Mouse (Mus musculus): ENCODE measurements around the gene Hip1. TPM values are rescaled to one million over a fixed set of nuclear protein-coding genes. Genes with fewer than 3 reads are reported as not detected.

Hip1 gene
- total and polyA plus RNA-seq, 3 experiments: 0.23 to 0.75 TPM; not detected in 1

DNA sequence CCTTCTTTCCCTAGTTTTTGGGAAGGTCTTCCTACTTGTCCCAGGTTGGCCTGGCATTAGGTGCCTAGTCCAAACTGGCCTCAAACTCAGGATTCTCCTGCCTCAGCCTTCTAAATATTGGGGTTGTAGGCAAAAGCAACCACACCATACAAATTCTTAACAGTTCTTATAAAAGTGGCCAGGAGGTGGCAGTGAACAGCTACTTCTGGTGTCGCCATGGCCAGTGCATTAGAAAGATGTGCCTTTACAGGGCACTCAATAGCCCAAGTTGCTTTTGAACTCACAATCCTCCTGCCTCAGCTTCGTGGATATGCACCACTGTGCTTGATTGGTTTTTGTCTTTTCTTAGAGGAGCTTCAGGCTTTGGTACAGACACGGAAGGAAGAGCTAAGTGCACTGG is 6.0 kb upstream of the Hip1 start:
- TF ChIP-seq RAD21 (IDR thresholded peaks at IDR 0.05; ENCODE audit: low read depth, low read length): peak; percentile 61
- no peak for TF ChIP-seq ZMIZ1 (IDR thresholded peaks at IDR 0.05; ENCODE audit: low read depth, low read length)
- no peak for TF ChIP-seq TCF12 (IDR thresholded peaks at IDR 0.05; ENCODE audit: low read depth, low read length)
- TF ChIP-seq MAZ (IDR thresholded peaks at IDR 0.05; ENCODE audit: low read depth, low read length): no peak
- TF ChIP-seq MYC (IDR thresholded peaks at IDR 0.05; ENCODE audit: low read depth, low read length): no peak
- no peak for TF ChIP-seq GATA1 (IDR thresholded peaks at IDR 0.05; ENCODE audit: low read depth, low read length)
- no peak for TF ChIP-seq KAT2A (conservative IDR thresholded peaks at IDR 0.05; ENCODE audit: low read depth, low read length)
- TF ChIP-seq ZC3H11A (IDR thresholded peaks at IDR 0.05; ENCODE audit: low read depth, low read length): peak; percentile 23; the same call in 1 of the 2 replicates
- no peak for TF ChIP-seq MYB (IDR thresholded peaks at IDR 0.05; ENCODE audit: low read depth, low read length)
- TF ChIP-seq POLR2AphosphoS2 (IDR thresholded peaks at IDR 0.05; ENCODE audit: low read length): no peak
- TF ChIP-seq MAX (IDR thresholded peaks at IDR 0.05; ENCODE audit: low read length): no peak
- no peak for TF ChIP-seq CHD1 (IDR thresholded peaks at IDR 0.05; ENCODE audit: low read depth, low read length)
- TF ChIP-seq EP300 (IDR thresholded peaks at IDR 0.05; ENCODE audit: low read depth in 1 of 2, low read length in 2 of 2): no peak
- no peak for TF ChIP-seq MAFK (IDR thresholded peaks at IDR 0.05; ENCODE audit: borderline replicate concordance, low read depth, low read length)
- TF ChIP-seq UBTF (IDR thresholded peaks at IDR 0.05; ENCODE audit: borderline replicate concordance, insufficient read depth, low read depth, low read length): no peak
- TF ChIP-seq POLR2A (IDR thresholded peaks at IDR 0.05; ENCODE audit: control insufficient read depth in 1 of 2, insufficient read depth in 1 of 2, low read depth in 1 of 2, low read length in 2 of 2, poor library complexity in 1 of 2): no peak
- TF ChIP-seq USF1 (IDR thresholded peaks at IDR 0.05; ENCODE audit: low read depth, low read length): no peak
- peak; percentile 70 for TF ChIP-seq SMC3 (IDR thresholded peaks at IDR 0.05; ENCODE audit: low read depth, low read length)
- no peak for TF ChIP-seq MXI1 (IDR thresholded peaks at IDR 0.05; ENCODE audit: low read depth, low read length)
- no peak for TF ChIP-seq NELFE (IDR thresholded peaks at IDR 0.05; ENCODE audit: low read depth, low read length)
- TF ChIP-seq ETS1 (IDR thresholded peaks at IDR 0.05; ENCODE audit: low read depth, low read length): no peak
- no peak for TF ChIP-seq ELF1 (IDR thresholded peaks at IDR 0.05; ENCODE audit: low read depth, low read length)
- no peak for TF ChIP-seq USF2 (IDR thresholded peaks at IDR 0.05; ENCODE audit: borderline replicate concordance in 1 of 2, insufficient read depth in 1 of 2, low read depth in 1 of 2, low read length in 2 of 2)
- no peak for TF ChIP-seq HCFC1 (IDR thresholded peaks at IDR 0.05; ENCODE audit: low read depth, low read length)
- TF ChIP-seq POLR2AphosphoS5 (IDR thresholded peaks at IDR 0.05; ENCODE audit: borderline replicate concordance, low read depth, low read length): no peak
- TF ChIP-seq CTCF (IDR thresholded peaks at IDR 0.05 in 2 of 3, conservative IDR thresholded peaks at IDR 0.05 in 1 of 3; ENCODE audit: control insufficient read depth in 1 of 3, insufficient read depth in 1 of 3, low read depth in 2 of 3, low read length in 3 of 3, poor library complexity in 1 of 3, severe bottlenecking in 1 of 3): peak; percentile 44 to 66 (median 52)
- no peak for TF ChIP-seq JUND (IDR thresholded peaks at IDR 0.05; ENCODE audit: low read depth, low read length)
- TF ChIP-seq RCOR1 (IDR thresholded peaks at IDR 0.05; ENCODE audit: low read depth, low read length): no peak
- peak; percentile 49 for DNase-seq (ENCODE audit: low read depth, low spot score)
- no peaks in the 10 kb centered on the region for H3K4me1 ChIP-seq (ENCODE audit: control insufficient read depth in 1 of 2, insufficient read depth in 2 of 2, low read length in 2 of 2)
- H3K27me3 ChIP-seq (ENCODE audit: control insufficient read depth in 1 of 2, insufficient read depth in 2 of 2, low read length in 2 of 2): peaks cover 18 to 20% of the 10 kb centered on the region in 2 experiments
- no peaks in the 10 kb centered on the region for H3K79me2 ChIP-seq (ENCODE audit: control insufficient read depth, insufficient read depth, low read length, poor library complexity)
- H3K9me3 ChIP-seq (replicated peaks; ENCODE audit: insufficient read depth, low read length): no peaks in the 10 kb centered on the region
- H3K36me3 ChIP-seq (ENCODE audit: control insufficient read depth in 1 of 2, insufficient read depth in 2 of 2, low read length in 2 of 2): no peaks in the 10 kb centered on the region
- H3K4me3 ChIP-seq (ENCODE audit: control insufficient read depth in 1 of 2, insufficient read depth in 1 of 2, low read depth in 2 of 2, low read length in 2 of 2): no peak overlapping the region
- H3K27ac ChIP-seq (ENCODE audit: control insufficient read depth, low read depth, low read length): no peak overlapping the region
- no peak overlapping the region for H3K9ac ChIP-seq (ENCODE audit: control insufficient read depth, low read depth, low read length, poor library complexity, severe bottlenecking)

Data from MEL (cell line).